Mouse (Mus musculus) megakaryocyte, adult 5-6 weeks (primary cell): ENCODE results near the gene Dnajc8. TPM values are rescaled to one million over a fixed set of nuclear protein-coding genes. Genes with fewer than 3 reads are reported as not detected.
"Not testable (repeated sequence)": the region's sequence is repeated elsewhere in the genome, so short reads cannot be mapped to it uniquely, and the experiment has no call there.

ENCODE experiments used
- ATAC-seq: 2 replicates; pipeline ENCODE4 v1.8.0; 2016; ENCODE audit warnings: mild to moderate bottlenecking, inconsistent platforms; ENCODE audit not compliant: poor library complexity, severe bottlenecking
- total RNA-seq, 2 experiments: library from RNA; stranded (forward) in 1 of 2; stranded (reverse) in 1 of 2; fragments of 153-499, 151-499 nt in 1 of 2; fragments of 221-1000, 200-1000 nt in 1 of 2; gene quantifications; 2 replicates each; pipeline versions ENCODE4 v1.2.3 to v1.2.4; 2015 to 2017

Gene Dnajc8
- total RNA-seq, 2 experiments from 2014 or later: 122 to 380 TPM

DNA sequence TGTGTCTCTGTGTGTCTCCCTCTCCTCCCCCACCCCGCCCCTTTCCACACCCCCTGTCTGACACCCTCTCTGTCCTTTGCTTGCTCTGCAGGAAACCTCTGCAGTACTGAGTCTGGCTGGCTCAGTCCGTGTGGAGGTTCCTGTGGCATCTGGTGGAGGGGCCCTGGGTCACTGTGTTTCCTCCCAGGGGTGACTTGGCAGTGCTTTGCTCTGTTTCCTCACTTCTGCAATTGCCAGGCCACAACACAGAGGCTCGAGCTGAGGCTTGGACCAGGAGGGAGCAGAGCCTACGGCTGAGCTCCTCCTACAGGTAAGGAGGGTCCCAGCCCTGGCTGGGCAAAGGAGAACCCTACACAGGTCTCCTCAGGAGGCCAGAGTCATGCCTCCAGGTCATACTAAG lies 28.6 kb downstream of the Dnajc8 start, which contains the start of gene Ptafr:
TSS of gene Ptafr (plus strand) at position 103 of the 400 bp plus-strand sequence.
- ATAC-seq: peak; percentile 96

DNA sequence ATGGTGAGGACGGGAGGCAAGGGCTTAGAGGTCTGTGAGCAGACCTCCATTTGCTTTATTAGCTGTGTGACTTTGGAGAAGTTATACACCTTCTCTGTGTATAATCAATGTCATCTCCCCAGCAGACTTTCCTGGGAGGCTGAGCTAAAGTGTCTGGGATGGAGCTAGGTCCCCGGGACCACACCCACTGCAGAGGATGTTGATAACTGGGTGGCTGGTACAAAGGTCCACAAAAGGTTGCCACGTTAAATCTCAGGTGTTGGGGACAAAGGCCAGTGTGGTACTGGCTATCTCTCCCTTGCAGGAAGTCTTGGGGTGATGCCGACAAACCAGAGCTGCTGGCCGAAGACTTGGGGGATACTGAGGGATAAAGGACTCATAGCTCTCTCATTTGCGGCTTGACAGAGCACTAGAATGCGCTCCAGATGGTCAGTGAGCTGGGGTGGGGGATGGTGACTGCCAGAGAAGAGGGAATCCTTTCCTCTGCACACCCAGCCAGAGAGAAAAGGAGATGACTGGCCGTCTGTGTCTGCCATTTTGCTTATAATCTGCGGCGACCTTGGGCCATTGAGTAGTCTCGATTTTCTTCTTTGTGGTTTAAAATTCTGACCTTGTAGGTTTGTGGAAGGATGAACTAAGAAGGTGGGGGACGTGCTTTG lies 29.9 kb downstream of the Dnajc8 start:
- no peak for ATAC-seq

GRCm38 (mm10) chr4:132567361-132567779 lies 32.0 kb downstream of the Dnajc8 start:
- peak; percentile 34 for ATAC-seq

DNA sequence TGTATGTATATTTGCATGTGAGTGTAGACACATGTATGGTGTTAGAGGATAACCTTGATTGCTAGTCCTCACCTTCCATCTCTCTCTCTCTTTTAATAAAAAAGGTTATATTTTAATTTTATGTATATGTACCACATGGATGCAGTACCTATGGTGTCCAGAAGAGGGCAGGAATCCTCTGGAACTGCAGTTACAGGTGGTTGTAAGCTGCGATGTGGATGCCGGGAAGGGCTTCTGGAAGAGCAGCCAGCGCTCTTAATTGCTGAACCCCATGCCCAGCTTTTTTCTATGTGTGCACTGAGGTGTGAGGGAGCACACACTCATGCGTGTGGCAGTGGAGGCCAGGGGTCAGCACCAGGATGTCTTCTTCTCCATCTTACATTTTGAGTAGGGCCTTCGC lies 33.8 kb downstream of the Dnajc8 start:
- no peak for ATAC-seq

DNA sequence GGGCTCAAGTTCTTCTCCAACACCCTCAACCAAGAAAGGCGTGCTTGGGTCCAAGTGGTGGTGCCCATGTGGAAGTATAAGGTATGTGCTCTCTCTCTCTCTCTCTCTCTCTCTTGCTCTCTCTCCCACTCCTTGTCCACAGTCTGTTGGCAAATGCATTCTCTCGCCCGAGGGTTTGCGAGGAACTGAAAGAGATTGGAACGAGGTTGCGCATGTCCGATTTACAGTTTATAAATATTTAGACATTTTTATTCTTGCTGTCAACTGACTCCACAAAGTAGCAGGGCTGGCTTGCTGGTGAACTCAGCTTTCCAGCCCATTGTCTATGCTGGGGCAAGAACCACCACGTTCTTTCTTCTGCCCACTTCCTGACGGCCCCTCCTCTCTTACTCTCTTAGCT lies 35.8 kb downstream of the Dnajc8 start:
- ATAC-seq: no peak

DNA sequence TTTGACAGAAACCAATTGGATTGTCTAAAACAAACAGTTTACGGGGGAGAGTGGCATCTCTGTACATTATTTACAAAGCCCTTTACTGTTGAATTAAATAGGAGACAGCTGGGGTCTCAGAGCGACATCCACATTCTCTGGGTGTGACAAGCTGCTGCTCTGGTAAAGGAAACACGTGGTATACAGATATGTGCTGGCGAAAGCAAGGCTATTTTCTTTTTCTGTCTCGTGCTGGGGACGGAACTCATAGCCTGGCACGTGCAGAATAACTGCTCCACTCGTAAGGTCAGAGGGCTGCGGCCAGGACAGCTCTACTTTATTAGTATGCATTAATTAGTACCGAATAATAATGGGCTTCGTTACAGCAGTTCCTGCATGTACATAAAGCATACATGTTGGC lies 38.0 kb downstream of the Dnajc8 start:
- ATAC-seq: no peak

DNA sequence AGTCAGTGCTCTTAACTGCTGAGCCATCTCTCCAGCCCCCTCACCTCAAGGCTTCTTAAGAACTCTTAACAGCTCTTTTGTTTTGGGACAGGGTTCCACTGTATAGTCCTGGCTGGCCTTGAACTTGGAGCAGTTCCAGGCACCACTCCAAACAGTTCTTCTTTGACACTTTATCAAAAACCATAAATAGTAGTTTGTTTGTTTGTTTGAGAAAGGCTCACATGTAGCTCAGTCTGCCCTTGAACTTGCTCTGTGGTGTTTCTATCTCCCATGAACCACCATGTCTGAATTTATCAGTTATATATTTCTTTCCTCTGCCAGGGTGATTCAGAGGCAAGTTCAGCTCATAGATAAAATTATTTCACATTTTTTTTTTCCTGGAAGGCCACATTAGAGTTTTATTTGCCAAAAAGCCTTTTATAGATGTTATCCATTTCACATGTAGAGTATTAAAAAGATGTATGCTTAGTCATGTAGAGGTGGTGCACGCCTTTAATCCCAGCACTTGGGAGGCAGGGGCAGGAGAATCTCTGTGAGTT lies 39.5 kb downstream of the Dnajc8 start:
- no peak for ATAC-seq

DNA sequence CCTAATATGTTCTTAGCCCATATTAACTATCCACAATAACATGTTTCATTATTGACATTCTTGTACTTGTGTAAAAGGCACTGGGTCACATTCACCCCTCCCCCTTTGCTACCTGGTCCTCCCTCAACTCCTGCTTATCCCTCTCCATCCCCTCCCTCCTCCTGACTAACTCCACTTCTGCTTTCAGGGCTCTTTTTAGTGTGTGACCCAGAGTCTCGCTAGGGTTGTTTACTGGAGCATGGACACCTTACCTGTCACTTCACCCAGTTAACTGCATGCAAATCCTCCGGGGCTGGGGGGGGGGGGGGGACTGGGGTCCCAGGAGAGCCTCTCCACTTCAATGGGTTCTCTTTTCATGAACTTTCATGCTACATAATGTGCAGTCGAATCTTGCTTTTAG lies 48.4 kb downstream of the Dnajc8 start:
- no peak for ATAC-seq

DNA sequence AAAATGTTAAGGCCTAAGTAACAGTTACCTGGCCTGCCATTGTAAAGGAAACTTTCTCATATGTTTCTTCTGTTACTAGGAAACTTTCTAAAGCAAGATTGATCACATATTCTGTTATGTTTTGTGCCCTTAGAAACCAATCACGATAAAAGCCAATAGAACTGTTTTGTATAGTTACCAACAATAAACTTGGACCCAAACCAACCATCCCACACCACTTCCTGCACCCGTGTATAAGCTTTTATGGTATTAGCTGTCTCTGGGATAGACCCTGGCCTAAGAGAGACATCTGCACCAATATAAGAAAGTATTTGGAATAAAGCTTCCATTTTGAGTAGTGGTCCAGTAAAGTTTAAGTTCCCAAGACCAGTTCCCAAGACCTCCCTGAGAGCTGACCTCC lies 49.6 kb downstream of the Dnajc8 start:
- ATAC-seq: no peak

DNA sequence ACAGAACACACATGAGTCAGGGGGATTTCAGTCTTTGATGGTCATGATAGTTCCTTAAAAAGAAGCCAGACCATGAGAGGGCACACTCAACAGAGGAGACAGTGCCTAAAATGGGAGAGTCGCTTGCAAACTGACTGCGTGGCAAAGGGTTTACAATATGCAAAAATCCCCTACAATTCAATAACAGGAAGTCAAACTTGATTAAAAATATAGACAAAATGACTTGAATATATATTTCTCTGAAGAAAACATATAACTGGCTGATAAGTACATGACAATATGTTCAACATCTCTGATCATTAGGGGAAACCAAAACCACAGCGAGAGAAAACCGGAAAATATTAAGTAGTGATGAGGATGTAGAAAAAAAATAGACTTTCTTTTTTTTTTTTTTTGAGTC lies 50.9 kb downstream of the Dnajc8 start:
- ATAC-seq: no peak

GRCm38 (mm10) chr4:132588512-132588911 lies 53.2 kb downstream of the Dnajc8 start:
- peak; percentile 85 for ATAC-seq

- no peak for ATAC-seq
Measured at GRCm38 (mm10) chr4:132590642-132591041, 55.3 kb downstream of the Dnajc8 start.

- peak; percentile 85 for ATAC-seq
Measured at GRCm38 (mm10) chr4:132592958-132593357, 57.6 kb downstream of the Dnajc8 start.

DNA sequence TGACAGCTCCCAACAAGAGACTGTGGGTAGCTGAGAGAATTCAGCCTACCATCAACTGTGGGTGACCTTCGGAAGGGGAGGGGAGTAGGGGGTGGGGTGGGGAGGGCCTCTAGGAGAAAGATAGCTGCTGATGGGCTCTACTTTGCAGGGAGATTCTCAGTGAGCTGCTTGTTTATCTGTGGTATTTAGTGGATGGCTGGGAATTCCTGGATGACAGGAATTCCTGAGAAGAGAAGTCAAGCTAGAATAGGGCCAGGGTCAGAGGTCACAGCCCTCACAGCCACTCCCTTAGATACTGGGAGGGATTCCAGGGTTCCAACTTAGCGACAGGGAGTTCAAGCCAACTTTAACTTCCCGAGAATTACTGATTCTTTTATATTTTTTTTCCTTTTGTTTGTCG lies 58.8 kb downstream of the Dnajc8 start:
- ATAC-seq: no peak

DNA sequence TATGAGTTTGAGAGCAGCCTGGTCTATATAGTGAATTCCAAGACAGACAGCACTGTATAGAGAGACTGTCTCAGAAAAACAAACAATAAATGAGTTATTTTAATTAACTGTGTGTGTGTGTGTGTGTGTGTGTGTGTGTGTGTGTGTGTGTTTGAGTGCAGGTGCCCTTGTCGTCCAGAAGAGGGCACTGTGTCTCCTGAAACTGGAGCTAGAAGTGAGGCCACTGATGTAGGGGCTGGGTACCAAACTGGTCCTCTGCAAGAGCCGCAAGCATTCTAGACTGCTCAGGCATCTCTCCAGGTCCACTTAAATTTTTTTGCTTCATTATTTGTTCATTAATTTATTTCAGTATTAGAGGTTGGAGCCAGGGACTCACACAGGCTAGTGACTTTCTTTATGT lies 63.5 kb downstream of the Dnajc8 start:
- no peak for ATAC-seq

GRCm38 (mm10) chr4:132599764-132600163 lies 64.4 kb downstream of the Dnajc8 start:
- ATAC-seq: no peak

DNA sequence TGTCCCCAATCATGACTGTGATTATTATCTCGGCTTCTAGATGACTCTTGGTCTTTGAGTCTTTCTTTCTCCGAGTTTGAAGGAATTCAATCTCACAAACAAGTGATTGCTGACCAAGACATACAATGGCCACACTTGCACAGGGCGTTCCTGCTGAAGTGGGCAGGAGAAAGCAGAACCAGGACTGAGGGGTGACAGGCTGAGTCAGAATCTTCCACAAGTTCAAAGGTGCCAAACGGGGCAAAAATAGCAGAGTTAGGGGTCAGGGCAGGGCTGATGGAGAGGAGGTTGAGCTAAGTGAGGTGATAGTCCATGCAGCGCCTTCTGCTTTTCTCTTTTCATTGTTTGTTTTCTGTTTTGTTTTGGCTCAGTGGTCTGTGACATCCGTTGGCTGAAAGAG lies 65.1 kb downstream of the Dnajc8 start:
- peak; percentile 62 for ATAC-seq

DNA sequence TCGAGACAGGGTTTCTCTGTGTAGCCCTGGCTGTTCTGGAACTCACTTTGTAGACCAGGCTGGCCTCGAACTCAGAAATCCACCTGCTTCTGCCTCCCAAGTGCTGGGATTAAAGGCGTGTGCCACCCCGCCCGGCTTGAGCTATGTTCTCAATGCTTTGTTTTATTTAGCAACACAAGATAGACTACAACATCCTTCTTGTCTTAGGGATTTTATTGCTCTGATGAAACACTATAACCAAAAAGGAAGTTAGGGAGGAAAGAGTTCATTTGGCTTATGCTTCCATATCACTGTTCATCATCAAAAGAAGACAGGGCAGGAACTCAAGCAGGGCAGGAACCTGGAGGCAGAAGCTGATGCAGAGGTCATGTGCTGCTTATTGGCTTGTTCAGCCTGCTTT lies 65.9 kb downstream of the Dnajc8 start:
- ATAC-seq: not testable (repeated sequence)

Other genes with a start within 250 kb of the Dnajc8 start
- not detected in 2 replicates for gene Rab42, start 232.2 kb upstream of the Dnajc8 start, total RNA-seq (2015)
- gene Rab42, start 232.2 kb upstream of the Dnajc8 start, total RNA-seq (2017): not detected in 2 replicates
- 25.3 and 32.6 TPM in 2 replicates for gene Trnau1ap, start 206.0 kb upstream of the Dnajc8 start, total RNA-seq (2015)
- gene Trnau1ap, start 206.0 kb upstream of the Dnajc8 start, total RNA-seq (2017): 22.6 and 25.7 TPM in 2 replicates
- 14.0 TPM in 2 replicates for gene Rcc1, start 181.9 kb upstream of the Dnajc8 start, total RNA-seq (2015)
- 20.4 and 21.0 TPM in 2 replicates for gene Rcc1, start 181.9 kb upstream of the Dnajc8 start, total RNA-seq (2017)
- gene Phactr4, start 113.1 kb upstream of the Dnajc8 start, total RNA-seq (2015): 33.8 and 36.3 TPM in 2 replicates
- gene Phactr4, start 113.1 kb upstream of the Dnajc8 start, total RNA-seq (2017): 6.6 and 13.2 TPM in 2 replicates
- 9.0 and 11.4 TPM in 2 replicates for gene Med18, start 71.6 kb upstream of the Dnajc8 start, total RNA-seq (2015)
- gene Med18, start 71.6 kb upstream of the Dnajc8 start, total RNA-seq (2017): 7.7 and 12.5 TPM in 2 replicates
- 7.4 TPM in 2 replicates for gene Sesn2, start 25.0 kb upstream of the Dnajc8 start, total RNA-seq (2015)
- 5.2 and 5.6 TPM in 2 replicates for gene Sesn2, start 25.0 kb upstream of the Dnajc8 start, total RNA-seq (2017)
- gene Atpif1, start 1.9 kb upstream of the Dnajc8 start, total RNA-seq (2015): 240 and 279 TPM in 2 replicates
- 502 and 628 TPM in 2 replicates for gene Atpif1, start 1.9 kb upstream of the Dnajc8 start, total RNA-seq (2017)
- 19.6 and 20.6 TPM in 2 replicates for gene Ptafr, start 28.5 kb downstream of the Dnajc8 start, total RNA-seq (2015)
- gene Ptafr, start 28.5 kb downstream of the Dnajc8 start, total RNA-seq (2017): 38.9 and 40.8 TPM in 2 replicates
- gene Eya3, start 103.4 kb downstream of the Dnajc8 start, total RNA-seq (2015): 49.3 and 52.8 TPM in 2 replicates
- 23.5 and 31.7 TPM in 2 replicates for gene Eya3, start 103.4 kb downstream of the Dnajc8 start, total RNA-seq (2017)
- gene Xkr8, start 197.0 kb downstream of the Dnajc8 start, total RNA-seq (2015): 1.3 and 2.5 TPM in 2 replicates
- 1.1 and 1.5 TPM in 2 replicates for gene Xkr8, start 197.0 kb downstream of the Dnajc8 start, total RNA-seq (2017)
- 3.0 and 4.5 TPM in 2 replicates for gene Smpdl3b, start 221.7 kb downstream of the Dnajc8 start, total RNA-seq (2015)
- 3.9 and 4.3 TPM in 2 replicates for gene Smpdl3b, start 221.7 kb downstream of the Dnajc8 start, total RNA-seq (2017)
- 28.0 and 28.7 TPM in 2 replicates for gene Rpa2, start 232.8 kb downstream of the Dnajc8 start, total RNA-seq (2015)
- gene Rpa2, start 232.8 kb downstream of the Dnajc8 start, total RNA-seq (2017): 22.3 and 27.9 TPM in 2 replicates